Mouse (Mus musculus) stomach, embryonic 14.5 days (tissue): ENCODE results near the gene Ccpg1os. TPM values are rescaled to one million over a fixed set of nuclear protein-coding genes. Genes with fewer than 3 reads are reported as not detected.

ENCODE experiments used
- ATAC-seq: fragments of 200-750 bp; cut with Nextera tagmentation; 2 replicates; pipeline ENCODE4 v1.8.0; 2017; ENCODE audit warnings: low read depth, moderate TSS enrichment; ENCODE audit not compliant: insufficient number of reproducible peaks, insufficient read depth, low FRiP score
- H3K27ac ChIP-seq: fragments of 300-500 bp; sonication (generic); 2 replicates; pipeline ENCODE4 v1.5.1; 2014; ENCODE audit warnings: mild to moderate bottlenecking, low read length, moderate library complexity, mixed read lengths
- H3K27me3 ChIP-seq: fragments of 300-500 bp; sonication (generic); 2 replicates; pipeline ENCODE4 v1.6.1; 2014; ENCODE audit warnings: low read length, control low read depth, mixed read lengths; ENCODE audit not compliant: control insufficient read depth, insufficient read depth
- H3K36me3 ChIP-seq: fragments of 300-500 bp; sonication (generic); 2 replicates; pipeline ENCODE4 v1.6.1; 2014; ENCODE audit warnings: mild to moderate bottlenecking, control low read depth, low read length, moderate library complexity, mixed read lengths; ENCODE audit not compliant: control insufficient read depth, insufficient read depth
- H3K4me1 ChIP-seq: fragments of 300-500 bp; sonication (generic); 2 replicates; pipeline ENCODE4 v1.6.1; 2014; ENCODE audit warnings: low read length, control low read depth, mixed read lengths; ENCODE audit not compliant: control insufficient read depth, insufficient read depth
- H3K4me2 ChIP-seq: fragments of 300-500 bp; sonication (generic); replicated peaks from 2 replicates; pipeline ENCODE4 v1.6.1; 2014; ENCODE audit warnings: low read depth, low read length, control low read depth
- H3K4me3 ChIP-seq: fragments of 300-500 bp; sonication (generic); 2 replicates; pipeline ENCODE4 v1.5.1; 2014; ENCODE audit warnings: low read depth, low read length, control low read depth
- H3K9ac ChIP-seq: fragments of 300-500 bp; sonication (generic); replicated peaks from 2 replicates; pipeline ENCODE4 v1.6.1; 2014; ENCODE audit warnings: low read depth, mild to moderate bottlenecking, control low read depth, low read length, moderate library complexity, mixed read lengths
- H3K9me3 ChIP-seq: fragments of 300-500 bp; sonication (generic); 2 replicates; pipeline ENCODE4 v1.6.1; 2016; ENCODE audit warnings: low read depth, low read length, control low read depth; ENCODE audit not compliant: control insufficient read depth
- WGBS: fragments of 180-500 bp; shearing (Covaris S2); extraction: QIAGEN DNeasy Blood & Tissue Kit; methylation state at CpG from one replicate; pipeline ENCODE4 v1.1.7; 2014; 5-methylcytosine and 5-hydroxymethylcytosine counted together
- polyA plus RNA-seq: library from polyadenylated mRNA; unstranded; fragments of >200 nt; fragmentation: Nextera tagmentation; extraction: Ambion mirVana; gene quantifications from 2 replicates; pipeline ENCODE4 v1.2.1, GENCODE M21; 2014

Gene Ccpg1os
- polyA plus RNA-seq, 1 experiment from 2014 or later = 12.4 TPM

GRCm38 (mm10) chr9:72996167-72996566, 11.0 kb upstream of the Ccpg1os start:
- Histone ChIP-seq H3K27me3 (no peaks in the 10 kb centered on the region), H3K4me1 (no peaks in the 10 kb centered on the region), H3K4me2 (no peak overlapping the region), H3K9ac (no peak overlapping the region), H3K4me3 (no peak overlapping the region), H3K9me3 (no peaks in the 10 kb centered on the region), H3K36me3 (no peaks in the 10 kb centered on the region), H3K27ac (no peak overlapping the region)
- ATAC-seq = no peak

DNA sequence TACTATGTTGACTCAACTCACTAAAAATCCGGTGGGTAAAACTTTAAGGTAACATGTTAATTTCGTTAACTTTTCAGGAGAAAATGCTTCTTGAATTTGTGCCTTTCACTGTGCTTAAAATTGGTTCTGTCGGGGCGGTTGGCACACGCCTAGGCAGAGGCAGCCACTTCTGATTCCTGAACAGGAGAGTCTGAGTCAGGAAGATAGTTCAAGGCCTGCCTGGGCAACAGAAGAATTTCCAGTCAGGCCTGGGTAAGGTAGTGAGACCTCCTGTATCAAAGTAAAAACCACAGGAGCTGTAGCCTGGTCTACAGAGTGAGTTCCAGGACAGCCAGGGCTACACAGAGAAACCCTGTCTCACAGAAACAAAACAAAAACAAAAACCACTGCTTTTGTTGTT, 7.4 kb upstream of the Ccpg1os start:
- Histone ChIP-seq H3K27ac (no peak overlapping the region), H3K4me1 (no peaks in the 10 kb centered on the region), H3K9ac (no peak overlapping the region), H3K4me3 (no peak overlapping the region), H3K9me3 (no peaks in the 10 kb centered on the region), H3K27me3 (no peaks in the 10 kb centered on the region), H3K36me3 (no peaks in the 10 kb centered on the region), H3K4me2 (no peak overlapping the region)
- WGBS = 84% methylated on average over 5 of the region's 5 CpGs
- no peak for ATAC-seq

GRCm38 (mm10) chr9:72991420-72991819, 6.2 kb upstream of the Ccpg1os start:
- no peak overlapping the region for H3K4me2 ChIP-seq
- no peak overlapping the region for H3K4me3 ChIP-seq
- H3K27ac ChIP-seq = no peak overlapping the region
- peaks cover 1% of the 10 kb centered on the region; the same call in 1 of the 2 replicates for H3K4me1 ChIP-seq
- no peak for ATAC-seq
- no peaks in the 10 kb centered on the region for H3K27me3 ChIP-seq
- no peaks in the 10 kb centered on the region for H3K9me3 ChIP-seq
- WGBS = 82% methylated on average over 2 of the region's 2 CpGs
- H3K9ac ChIP-seq = no peak overlapping the region
- no peaks in the 10 kb centered on the region for H3K36me3 ChIP-seq

DNA sequence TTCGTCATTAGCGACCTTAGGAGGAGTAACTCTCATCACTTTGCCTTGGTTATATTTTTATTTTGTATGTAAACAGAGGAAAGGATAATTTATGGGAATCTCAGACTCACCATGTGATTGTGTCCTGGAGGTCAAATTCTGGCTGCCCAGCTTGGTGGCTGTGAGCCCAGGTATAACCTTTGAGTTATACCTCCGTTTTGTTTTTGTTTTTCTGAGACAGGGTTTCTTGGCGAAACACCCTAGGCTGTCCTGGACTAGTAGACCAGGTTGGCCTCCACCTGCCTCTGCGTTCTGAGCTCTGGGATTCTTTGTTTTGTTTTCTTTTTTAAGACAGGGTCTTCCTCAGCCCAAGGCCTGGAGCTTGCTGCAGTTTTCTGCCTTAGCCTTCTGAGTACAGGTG, 3.5 kb upstream of the Ccpg1os start:
- Histone ChIP-seq H3K4me1 (peaks cover 10% of the 10 kb centered on the region; the same call in 1 of the 2 replicates), H3K9me3 (no peaks in the 10 kb centered on the region), H3K4me3 (no peak overlapping the region), H3K4me2 (no peak overlapping the region), H3K36me3 (no peaks in the 10 kb centered on the region), H3K9ac (no peak overlapping the region), H3K27me3 (no peaks in the 10 kb centered on the region), H3K27ac (no peak overlapping the region)
- WGBS = 83% methylated on average over 5 of the region's 5 CpGs
- no peak for ATAC-seq

GRCm38 (mm10) chr9:72987703-72988102, 2.5 kb upstream of the Ccpg1os start:
- no peak for ATAC-seq
- Histone ChIP-seq H3K27me3 (no peaks in the 10 kb centered on the region), H3K27ac (no peak overlapping the region), H3K9me3 (no peaks in the 10 kb centered on the region), H3K36me3 (no peaks in the 10 kb centered on the region), H3K4me1 (peaks cover 10% of the 10 kb centered on the region; the same call in 1 of the 2 replicates), H3K9ac (no peak overlapping the region), H3K4me3 (no peak overlapping the region), H3K4me2 (no peak overlapping the region)
- WGBS = 69% methylated on average over 3 of the region's 3 CpGs

- Histone ChIP-seq H3K4me2 (no peak overlapping the region), H3K9me3 (no peaks in the 10 kb centered on the region), H3K27me3 (no peaks in the 10 kb centered on the region), H3K27ac (no peak overlapping the region), H3K9ac (no peak overlapping the region), H3K36me3 (no peaks in the 10 kb centered on the region), H3K4me3 (no peak overlapping the region), H3K4me1 (peaks cover 10% of the 10 kb centered on the region; the same call in 1 of the 2 replicates)
- 70% methylated on average over 2 of the region's 2 CpGs for WGBS
- no peak for ATAC-seq
Observed at GRCm38 (mm10) chr9:72983066-72983465, 2.1 kb downstream of the Ccpg1os start.

GRCm38 (mm10) chr9:72975242-72975641, 9.9 kb downstream of the Ccpg1os start:
- Histone ChIP-seq H3K36me3 (no peaks in the 10 kb centered on the region), H3K4me3 (no peak overlapping the region), H3K27ac (no peak overlapping the region), H3K4me2 (no peak overlapping the region), H3K4me1 (no peaks in the 10 kb centered on the region), H3K27me3 (no peaks in the 10 kb centered on the region), H3K9ac (no peak overlapping the region), H3K9me3 (no peaks in the 10 kb centered on the region)
- ATAC-seq = no peak
- WGBS = 88% methylated on average over 1 of the region's 1 CpGs

DNA sequence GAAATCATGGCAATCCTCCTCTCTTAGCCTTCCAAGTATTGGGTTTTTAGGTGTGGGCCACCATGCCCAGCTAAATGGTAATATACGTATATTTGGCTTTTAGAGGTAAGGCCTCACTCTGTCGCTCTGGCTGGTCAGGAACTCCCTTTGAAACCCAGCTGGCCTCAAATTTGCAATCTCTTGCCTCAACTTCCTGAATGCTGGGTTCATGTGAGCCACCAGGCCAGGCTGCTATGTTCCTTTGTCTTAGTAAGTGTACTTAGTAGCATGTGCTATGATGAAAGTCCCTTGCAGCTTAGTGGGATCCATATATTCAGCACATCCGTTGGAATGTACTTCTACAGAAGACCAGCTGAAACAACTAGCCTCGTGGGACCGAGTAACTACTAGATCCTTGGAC, 10.4 kb downstream of the Ccpg1os start:
- H3K27me3 ChIP-seq = no peaks in the 10 kb centered on the region
- ATAC-seq = no peak
- no peak overlapping the region for H3K4me3 ChIP-seq
- H3K9me3 ChIP-seq = no peaks in the 10 kb centered on the region
- no peaks in the 10 kb centered on the region for H3K36me3 ChIP-seq
- WGBS = 89% methylated on average over 5 of the region's 5 CpGs
- H3K27ac ChIP-seq = no peak overlapping the region
- H3K4me1 ChIP-seq = no peaks in the 10 kb centered on the region
- no peak overlapping the region for H3K9ac ChIP-seq
- H3K4me2 ChIP-seq = no peak overlapping the region

DNA sequence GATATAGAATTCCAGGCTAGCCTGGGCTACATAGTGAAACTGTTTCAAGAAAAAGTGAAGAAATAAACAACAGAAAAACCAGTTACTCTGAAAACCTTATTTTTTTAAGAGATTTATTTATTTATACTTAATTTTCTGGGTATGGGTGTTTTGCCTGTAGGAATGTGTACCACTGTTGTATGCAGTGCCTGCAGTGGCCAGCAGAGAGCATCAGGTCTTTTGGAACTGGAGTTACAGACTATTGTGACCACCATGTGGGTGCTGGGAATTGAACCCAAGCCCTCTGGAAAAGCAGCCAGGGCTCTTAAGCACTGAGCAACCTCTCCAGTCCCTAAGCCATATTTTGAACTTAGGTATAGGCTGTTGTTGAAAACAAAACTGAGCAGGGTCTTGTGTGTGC, 12.2 kb downstream of the Ccpg1os start:
- Histone ChIP-seq H3K4me3 (no peak overlapping the region), H3K9ac (no peak overlapping the region), H3K36me3 (no peaks in the 10 kb centered on the region), H3K4me1 (no peaks in the 10 kb centered on the region), H3K27ac (no peak overlapping the region), H3K4me2 (no peak overlapping the region), H3K9me3 (no peaks in the 10 kb centered on the region), H3K27me3 (no peaks in the 10 kb centered on the region)
- no peak for ATAC-seq
